Mouse (Mus musculus): ENCODE results near the gene Atrip. TPM values are rescaled to one million over a fixed set of nuclear protein-coding genes. Genes with fewer than 3 reads are reported as not detected.
A peak's percentile ranks its signal among the peaks of the same experiment; 100 is the strongest.

The Atrip gene
- polyA plus RNA-seq, 1 experiment = 12.1 TPM

- Histone ChIP-seq H3K4me1 (ENCODE audit: control insufficient read depth, insufficient read depth, low read length) (peaks cover 17% of the 10 kb centered on the region), H3K27ac (ENCODE audit: control insufficient read depth, insufficient read depth, low read depth, low read length) (no peak overlapping the region), H3K27me3 (ENCODE audit: control insufficient read depth, insufficient read depth, low read length) (no peaks in the 10 kb centered on the region), H3K36me3 (ENCODE audit: control insufficient read depth, insufficient read depth, low read length) (no peaks in the 10 kb centered on the region), H3K4me3 (ENCODE audit: control insufficient read depth, low read depth, low read length) (no peak overlapping the region)
- TF ChIP-seq POLR2A (IDR thresholded peaks at IDR 0.05; ENCODE audit: control insufficient read depth, low read depth, low read length) (no peak), CTCF (IDR thresholded peaks at IDR 0.05; ENCODE audit: control insufficient read depth, insufficient read depth, insufficient replicate concordance, low read depth, low read length) (no peak)
These were observed 20.0 kb upstream of the Atrip start for GRCm38 (mm10) chr9:109093786-109094552.

- H3K36me3 ChIP-seq (ENCODE audit: control insufficient read depth, insufficient read depth, low read length) = no peaks in the 10 kb centered on the region
- H3K27ac ChIP-seq (ENCODE audit: control insufficient read depth, insufficient read depth, low read depth, low read length) = no peak overlapping the region
- H3K4me3 ChIP-seq (ENCODE audit: control insufficient read depth, low read depth, low read length) = no peak overlapping the region
- TF ChIP-seq POLR2A (IDR thresholded peaks at IDR 0.05; ENCODE audit: control insufficient read depth, low read depth, low read length) = no peak
- no peak for TF ChIP-seq CTCF (IDR thresholded peaks at IDR 0.05; ENCODE audit: control insufficient read depth, insufficient read depth, insufficient replicate concordance, low read depth, low read length)
- H3K27me3 ChIP-seq (ENCODE audit: control insufficient read depth, insufficient read depth, low read length) = no peaks in the 10 kb centered on the region
- H3K4me1 ChIP-seq (ENCODE audit: control insufficient read depth, insufficient read depth, low read length) = peaks cover 17% of the 10 kb centered on the region
These were observed 18.9 kb upstream of the Atrip start for GRCm38 (mm10) chr9:109092799-109093198.

- Histone ChIP-seq H3K36me3 (ENCODE audit: control insufficient read depth, insufficient read depth, low read length) (no peaks in the 10 kb centered on the region), H3K4me1 (ENCODE audit: control insufficient read depth, insufficient read depth, low read length) (peaks cover 21% of the 10 kb centered on the region), H3K27ac (ENCODE audit: control insufficient read depth, insufficient read depth, low read depth, low read length) (no peak overlapping the region), H3K27me3 (ENCODE audit: control insufficient read depth, insufficient read depth, low read length) (no peaks in the 10 kb centered on the region), H3K4me3 (ENCODE audit: control insufficient read depth, low read depth, low read length) (no peak overlapping the region)
- TF ChIP-seq CTCF (IDR thresholded peaks at IDR 0.05; ENCODE audit: control insufficient read depth, insufficient read depth, insufficient replicate concordance, low read depth, low read length) (no peak), POLR2A (IDR thresholded peaks at IDR 0.05; ENCODE audit: control insufficient read depth, low read depth, low read length) (no peak)
These were observed 17.9 kb upstream of the Atrip start for GRCm38 (mm10) chr9:109091802-109092201.

- peaks cover 13% of the 10 kb centered on the region for H3K4me1 ChIP-seq (ENCODE audit: control insufficient read depth, insufficient read depth, low read length)
- H3K27me3 ChIP-seq (ENCODE audit: control insufficient read depth, insufficient read depth, low read length) = no peaks in the 10 kb centered on the region
- H3K36me3 ChIP-seq (ENCODE audit: control insufficient read depth, insufficient read depth, low read length) = no peaks in the 10 kb centered on the region
- no peak overlapping the region for H3K4me3 ChIP-seq (ENCODE audit: control insufficient read depth, low read depth, low read length)
- TF ChIP-seq CTCF (IDR thresholded peaks at IDR 0.05; ENCODE audit: control insufficient read depth, insufficient read depth, insufficient replicate concordance, low read depth, low read length) = no peak
- no peak for TF ChIP-seq POLR2A (IDR thresholded peaks at IDR 0.05; ENCODE audit: control insufficient read depth, low read depth, low read length)
- no peak overlapping the region for H3K27ac ChIP-seq (ENCODE audit: control insufficient read depth, insufficient read depth, low read depth, low read length)
These were observed 16.5 kb upstream of the Atrip start for GRCm38 (mm10) chr9:109090446-109090845.

- no peak for TF ChIP-seq POLR2A (IDR thresholded peaks at IDR 0.05; ENCODE audit: control insufficient read depth, low read depth, low read length)
- no peak for TF ChIP-seq CTCF (IDR thresholded peaks at IDR 0.05; ENCODE audit: control insufficient read depth, insufficient read depth, insufficient replicate concordance, low read depth, low read length)
- no peaks in the 10 kb centered on the region for H3K36me3 ChIP-seq (ENCODE audit: control insufficient read depth, insufficient read depth, low read length)
- H3K4me1 ChIP-seq (ENCODE audit: control insufficient read depth, insufficient read depth, low read length) = peaks cover 6% of the 10 kb centered on the region
- no peak overlapping the region for H3K27ac ChIP-seq (ENCODE audit: control insufficient read depth, insufficient read depth, low read depth, low read length)
- H3K27me3 ChIP-seq (ENCODE audit: control insufficient read depth, insufficient read depth, low read length) = no peaks in the 10 kb centered on the region
- H3K4me3 ChIP-seq (ENCODE audit: control insufficient read depth, low read depth, low read length) = no peak overlapping the region
These were observed 14.1 kb upstream of the Atrip start for GRCm38 (mm10) chr9:109087987-109088386.

GRCm38 (mm10) chr9:109084922-109085321 is 11.0 kb upstream of the Atrip start:
- Histone ChIP-seq H3K4me3 (ENCODE audit: control insufficient read depth, low read depth, low read length) (no peak overlapping the region), H3K27ac (ENCODE audit: control insufficient read depth, insufficient read depth, low read depth, low read length) (no peak overlapping the region), H3K27me3 (ENCODE audit: control insufficient read depth, insufficient read depth, low read length) (no peaks in the 10 kb centered on the region), H3K4me1 (ENCODE audit: control insufficient read depth, insufficient read depth, low read length) (peaks cover 7% of the 10 kb centered on the region), H3K36me3 (ENCODE audit: control insufficient read depth, insufficient read depth, low read length) (no peaks in the 10 kb centered on the region)
- TF ChIP-seq CTCF (IDR thresholded peaks at IDR 0.05; ENCODE audit: control insufficient read depth, insufficient read depth, insufficient replicate concordance, low read depth, low read length) = no peak
- no peak for TF ChIP-seq POLR2A (IDR thresholded peaks at IDR 0.05; ENCODE audit: control insufficient read depth, low read depth, low read length)

GRCm38 (mm10) chr9:109082124-109082800 is 8.3 kb upstream of the Atrip start, which contains the start of the genes Ccdc51 and Tma7:
TSS of gene Ccdc51 (plus strand) at chr9:109082493.
TSS of gene Tma7 (minus strand) at chr9:109082587.
- H3K27me3 ChIP-seq (ENCODE audit: control insufficient read depth, insufficient read depth, low read length) = no peaks in the 10 kb centered on the region
- no peaks in the 10 kb centered on the region for H3K36me3 ChIP-seq (ENCODE audit: control insufficient read depth, insufficient read depth, low read length)
- TF ChIP-seq CTCF (IDR thresholded peaks at IDR 0.05; ENCODE audit: control insufficient read depth, insufficient read depth, insufficient replicate concordance, low read depth, low read length) (no peak), POLR2A (IDR thresholded peaks at IDR 0.05; ENCODE audit: control insufficient read depth, low read depth, low read length) (peak; percentile 82)
- peak within 1 kb of the TSS; percentile 9; the same call in 1 of the 2 replicates for H3K27ac ChIP-seq (ENCODE audit: control insufficient read depth, insufficient read depth, low read depth, low read length)
- peaks cover 4% of the 10 kb centered on the region for H3K4me1 ChIP-seq (ENCODE audit: control insufficient read depth, insufficient read depth, low read length)
- peak within 1 kb of the TSS; percentile 91 for H3K4me3 ChIP-seq (ENCODE audit: control insufficient read depth, low read depth, low read length)

Measured in testis, adult 2 months (tissue).